Mouse (Mus musculus) stomach, embryonic 16.5 days (tissue): ENCODE data around the gene Fance. TPM values are rescaled to one million over a fixed set of nuclear protein-coding genes. Genes with fewer than 3 reads are reported as not detected.
"Not testable (repeated sequence)": the region's sequence is repeated elsewhere in the genome, so short reads cannot be mapped to it uniquely, and the experiment has no call there.

Source experiments
- ATAC-seq: fragments of 200-750 bp; cut with Nextera tagmentation; 2 replicates; pipeline ENCODE4 v1.8.0; 2017; ENCODE audit warnings: moderate number of reproducible peaks, moderate TSS enrichment; ENCODE audit not compliant: insufficient read depth, low FRiP score
- H3K27ac ChIP-seq: fragments of 300-500 bp; sonication (generic); 2 replicates; pipeline ENCODE4 v1.5.1; 2014; ENCODE audit warnings: low read length
- H3K27me3 ChIP-seq: fragments of 300-500 bp; sonication (generic); 2 replicates; pipeline ENCODE4 v1.6.1; 2014; ENCODE audit warnings: low read length, control low read depth, mixed read lengths; ENCODE audit not compliant: control insufficient read depth, insufficient read depth
- H3K36me3 ChIP-seq: fragments of 300-500 bp; sonication (generic); 2 replicates; pipeline ENCODE4 v1.6.1; 2014; ENCODE audit warnings: low read length; ENCODE audit not compliant: control insufficient read depth, insufficient read depth
- H3K4me1 ChIP-seq: fragments of 300-500 bp; sonication (generic); 2 replicates; pipeline ENCODE4 v1.6.1; 2014; ENCODE audit warnings: low read length, control low read depth, mixed read lengths; ENCODE audit not compliant: control insufficient read depth, insufficient read depth
- H3K4me2 ChIP-seq: fragments of 300-500 bp; sonication (generic); 2 replicates; pipeline ENCODE4 v1.6.1; 2014; ENCODE audit warnings: low read depth, low read length, mixed read lengths
- H3K4me3 ChIP-seq: fragments of 300-500 bp; sonication (generic); replicated peaks from 2 replicates; pipeline ENCODE4 v1.5.1; 2014; ENCODE audit warnings: mild to moderate bottlenecking, low read length
- H3K9ac ChIP-seq: fragments of 300-500 bp; sonication (generic); 2 replicates; pipeline ENCODE4 v1.6.1; 2014; ENCODE audit warnings: low read length
- H3K9me3 ChIP-seq: fragments of 300-500 bp; sonication (generic); replicated peaks from 2 replicates; pipeline ENCODE4 v1.6.1; 2016; ENCODE audit warnings: low read length, control low read depth; ENCODE audit not compliant: control insufficient read depth
- WGBS: fragments of 180-500 bp; shearing (Covaris S2); extraction: QIAGEN DNeasy Blood & Tissue Kit; methylation state at CpG from one replicate; pipeline ENCODE4 v1.1.7; 2014; 5-methylcytosine and 5-hydroxymethylcytosine counted together
- polyA plus RNA-seq: library from polyadenylated mRNA; unstranded; fragments of >200 nt; fragmentation: Nextera tagmentation; extraction: Ambion mirVana; gene quantifications from 2 replicates; pipeline ENCODE4 v1.2.1, GENCODE M21; 2015

Fance gene
- polyA plus RNA-seq, 1 experiment from 2014 or later = 20.4 TPM

DNA sequence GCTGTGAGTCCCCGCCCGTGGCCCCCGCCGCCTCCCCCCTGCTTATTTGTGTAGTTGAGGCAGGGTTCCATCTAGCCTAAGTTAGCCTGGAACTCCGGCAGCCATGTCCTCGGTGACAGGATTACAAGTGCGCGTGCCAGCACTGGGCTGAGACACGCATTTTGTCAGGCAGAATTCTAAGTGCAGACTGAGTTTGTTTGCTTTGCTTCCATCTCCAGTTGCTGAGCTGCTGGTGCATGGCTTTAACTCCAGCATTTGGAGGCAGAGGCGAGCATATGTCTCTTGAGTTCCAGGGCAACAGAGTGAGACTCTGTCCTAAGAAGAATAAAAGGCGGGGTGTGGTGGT lies 534 bp downstream of the Fance start:
- WGBS = under 1% methylated on average over 11 of the region's 11 CpGs
- ATAC-seq = peak; percentile 26; the same call in 1 of the 2 replicates

DNA sequence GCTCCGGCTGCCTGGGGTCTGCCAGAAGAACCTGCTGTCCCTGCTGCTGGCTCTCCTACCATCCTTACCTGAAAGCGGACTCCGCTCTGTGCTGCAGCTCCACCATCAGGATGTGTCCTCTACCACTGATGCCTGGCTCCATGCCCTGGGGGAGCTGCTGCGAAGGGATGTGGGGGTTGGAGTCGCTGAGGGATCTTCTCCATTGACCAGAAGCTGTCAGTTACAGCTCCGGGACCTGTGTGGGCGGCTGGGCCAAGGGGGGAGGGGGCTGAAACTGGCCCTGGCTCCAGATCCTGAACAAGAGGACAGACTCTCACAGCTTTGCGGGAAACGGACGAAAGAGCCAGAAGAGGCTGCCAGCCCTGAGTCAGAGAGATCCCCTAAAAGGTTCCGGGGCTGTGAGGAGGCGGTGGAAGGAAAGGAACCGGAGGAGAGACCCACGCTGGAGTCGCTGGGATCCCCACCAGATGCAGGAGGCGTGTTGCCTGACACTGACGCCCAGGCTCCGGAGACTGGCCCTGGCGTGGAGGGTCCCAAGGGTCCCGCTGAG lies 2.4 kb downstream of the Fance start:
- H3K4me3 ChIP-seq = no peak overlapping the region
- H3K27me3 ChIP-seq = no peaks in the 10 kb centered on the region
- no peak for ATAC-seq
- peaks cover 21% of the 10 kb centered on the region for H3K36me3 ChIP-seq
- no peak overlapping the region for H3K27ac ChIP-seq
- no peak overlapping the region for H3K4me2 ChIP-seq
- H3K4me1 ChIP-seq = peaks cover 18% of the 10 kb centered on the region
- no peak overlapping the region for H3K9ac ChIP-seq
- whole genome bisulfite sequencing = 82% methylated on average over 20 of the region's 20 CpGs
- H3K9me3 ChIP-seq = no peaks in the 10 kb centered on the region

More for the DNA sequence above, 534 bp downstream of the Fance start:
- Histone ChIP-seq H3K4me2 (peak overlapping the region; percentile 79), H3K4me1 (peaks cover 18% of the 10 kb centered on the region), H3K27ac (peak overlapping the region; percentile 95), H3K9me3 (no peaks in the 10 kb centered on the region), H3K4me3 (peak overlapping the region; percentile 88), H3K36me3 (peaks cover 12% of the 10 kb centered on the region), H3K27me3 (no peaks in the 10 kb centered on the region), H3K9ac (peak overlapping the region; percentile 96)

DNA sequence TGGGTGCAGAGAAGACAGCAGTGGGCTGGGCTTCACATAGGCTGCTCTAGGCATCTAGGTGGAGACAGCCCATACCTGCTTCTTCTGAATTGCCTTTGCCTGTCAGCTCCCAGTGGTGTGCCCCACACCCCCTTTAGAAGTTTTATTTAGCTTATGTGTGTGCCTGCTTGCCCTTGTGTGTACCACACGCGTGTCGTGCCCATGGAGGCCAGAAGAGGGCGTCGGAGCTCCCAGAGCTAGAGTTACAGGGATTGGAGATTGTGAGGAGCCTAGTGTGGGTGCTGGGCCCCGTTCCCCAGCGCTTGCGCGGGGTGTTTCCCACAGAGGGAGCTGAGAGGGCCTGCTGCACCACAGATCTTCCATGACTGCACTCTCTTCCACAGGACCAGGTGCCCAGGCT lies 3.2 kb downstream of the Fance start:
- ATAC-seq = no peak
- Histone ChIP-seq H3K4me3 (no peak overlapping the region), H3K4me2 (no peak overlapping the region), H3K4me1 (peaks cover 18% of the 10 kb centered on the region), H3K36me3 (peaks cover 21% of the 10 kb centered on the region), H3K9me3 (no peaks in the 10 kb centered on the region), H3K27ac (no peak overlapping the region), H3K27me3 (no peaks in the 10 kb centered on the region), H3K9ac (no peak overlapping the region)
- WGBS = 88% methylated on average over 9 of the region's 9 CpGs

DNA sequence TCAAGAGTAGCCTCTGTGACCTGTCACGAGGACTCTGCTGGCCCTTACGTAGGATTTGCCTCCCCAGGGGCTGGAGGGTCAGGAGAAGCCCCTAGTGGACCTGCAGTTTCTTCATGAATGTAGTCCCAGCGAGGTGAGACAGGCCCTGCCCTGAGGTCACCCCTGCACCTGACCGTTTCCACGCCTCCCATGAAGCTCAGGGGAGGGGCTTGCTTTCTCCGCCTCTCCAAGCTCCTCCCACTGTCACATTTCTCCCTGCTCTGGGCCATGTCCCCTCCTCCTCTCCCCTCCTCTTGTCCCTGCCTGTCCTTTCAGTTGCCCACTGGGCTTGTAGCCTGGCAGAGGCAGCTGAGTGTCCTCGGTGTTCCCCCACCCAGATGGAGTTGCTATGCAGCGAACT lies 3.8 kb downstream of the Fance start:
- Histone ChIP-seq H3K27me3 (no peaks in the 10 kb centered on the region), H3K27ac (no peak overlapping the region), H3K36me3 (peaks cover 21% of the 10 kb centered on the region), H3K4me3 (no peak overlapping the region), H3K4me2 (no peak overlapping the region), H3K9ac (no peak overlapping the region), H3K9me3 (no peaks in the 10 kb centered on the region), H3K4me1 (peaks cover 18% of the 10 kb centered on the region)
- ATAC-seq = no peak
- 63% methylated on average over 8 of the region's 8 CpGs for WGBS

DNA sequence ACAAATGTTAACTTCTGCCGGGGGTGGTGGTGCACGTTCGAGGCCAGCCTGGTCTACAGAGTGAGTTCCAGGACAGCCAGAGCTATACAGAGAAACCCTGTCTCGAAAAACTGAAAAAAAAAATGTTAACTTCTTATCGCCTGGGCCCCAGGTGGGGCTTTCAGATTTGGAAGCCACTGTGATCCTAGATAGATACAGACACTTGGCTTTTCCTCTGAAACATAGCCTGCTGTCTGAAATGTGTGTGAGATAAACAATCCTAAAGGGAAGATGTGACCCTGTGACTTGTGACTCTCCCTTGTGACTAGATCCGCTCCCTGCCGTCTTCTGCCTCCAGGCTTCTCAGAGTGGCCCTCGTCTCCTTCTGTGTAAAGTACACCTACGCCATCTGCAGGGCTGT lies 4.4 kb downstream of the Fance start:
- no peaks in the 10 kb centered on the region for H3K27me3 ChIP-seq
- peaks cover 13% of the 10 kb centered on the region for H3K4me1 ChIP-seq
- no peak for ATAC-seq
- H3K4me3 ChIP-seq = no peak overlapping the region
- no peak overlapping the region for H3K4me2 ChIP-seq
- peaks cover 24% of the 10 kb centered on the region for H3K36me3 ChIP-seq
- H3K9me3 ChIP-seq = no peaks in the 10 kb centered on the region
- no peak overlapping the region for H3K27ac ChIP-seq
- WGBS = 86% methylated on average over 9 of the region's 9 CpGs
- H3K9ac ChIP-seq = no peak overlapping the region

DNA sequence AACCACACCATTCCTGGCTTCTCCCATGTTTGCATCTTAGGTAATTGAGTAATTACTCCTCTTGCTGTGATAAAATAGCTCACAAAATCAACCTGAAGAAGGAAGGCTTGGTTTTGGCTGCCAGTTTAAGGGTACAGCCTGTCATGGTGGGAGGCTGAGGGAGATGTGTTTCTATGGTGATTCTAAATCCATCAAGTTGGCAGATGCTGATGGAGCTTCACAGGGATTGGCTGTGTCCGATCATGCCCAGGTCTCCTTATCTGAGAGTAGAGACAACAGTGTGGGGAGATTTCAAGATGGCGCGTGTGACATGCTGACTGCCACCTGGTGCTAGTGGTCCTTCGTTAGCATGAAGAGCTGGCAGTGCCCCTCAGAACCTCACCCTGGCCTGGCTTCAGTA lies 8.4 kb downstream of the Fance start:
- no peaks in the 10 kb centered on the region for H3K27me3 ChIP-seq
- no peak for ATAC-seq
- no peak overlapping the region for H3K27ac ChIP-seq
- 89% methylated on average over 4 of the region's 4 CpGs for WGBS
- H3K9ac ChIP-seq = no peak overlapping the region
- H3K4me1 ChIP-seq = no peaks in the 10 kb centered on the region
- H3K4me2 ChIP-seq = no peak overlapping the region
- no peak overlapping the region for H3K4me3 ChIP-seq
- peaks cover 28% of the 10 kb centered on the region for H3K36me3 ChIP-seq
- no peaks in the 10 kb centered on the region; the same call in 1 of the 2 replicates for H3K9me3 ChIP-seq

DNA sequence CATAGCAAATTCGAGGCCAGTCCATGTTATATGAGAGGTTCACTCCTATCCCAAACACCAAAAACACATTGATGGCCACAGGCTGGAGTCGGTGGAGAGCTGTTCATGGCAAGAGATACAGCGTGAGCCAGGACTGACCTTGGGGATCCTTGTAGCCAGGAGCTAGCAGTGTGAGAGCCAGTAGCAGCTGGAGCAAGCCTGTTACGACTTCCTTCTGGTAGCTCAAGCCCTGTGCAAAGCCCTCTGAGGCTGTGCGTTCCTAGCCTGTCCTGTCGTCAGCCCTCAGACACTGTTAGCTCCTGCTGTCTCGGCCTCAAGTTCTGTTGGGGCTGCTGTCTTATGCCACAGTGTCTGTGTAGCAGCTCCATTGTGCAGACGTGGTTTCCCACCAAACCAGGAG lies 10.5 kb downstream of the Fance start:
- Histone ChIP-seq H3K36me3 (peaks cover 19% of the 10 kb centered on the region), H3K27me3 (no peaks in the 10 kb centered on the region), H3K27ac (no peak overlapping the region), H3K4me2 (no peak overlapping the region), H3K4me3 (no peak overlapping the region), H3K4me1 (peaks cover 13% of the 10 kb centered on the region; the same call in 1 of the 2 replicates), H3K9ac (no peak overlapping the region), H3K9me3 (no peaks in the 10 kb centered on the region; the same call in 1 of the 2 replicates)
- ATAC-seq = no peak
- whole genome bisulfite sequencing = 82% methylated on average over 8 of the region's 8 CpGs

DNA sequence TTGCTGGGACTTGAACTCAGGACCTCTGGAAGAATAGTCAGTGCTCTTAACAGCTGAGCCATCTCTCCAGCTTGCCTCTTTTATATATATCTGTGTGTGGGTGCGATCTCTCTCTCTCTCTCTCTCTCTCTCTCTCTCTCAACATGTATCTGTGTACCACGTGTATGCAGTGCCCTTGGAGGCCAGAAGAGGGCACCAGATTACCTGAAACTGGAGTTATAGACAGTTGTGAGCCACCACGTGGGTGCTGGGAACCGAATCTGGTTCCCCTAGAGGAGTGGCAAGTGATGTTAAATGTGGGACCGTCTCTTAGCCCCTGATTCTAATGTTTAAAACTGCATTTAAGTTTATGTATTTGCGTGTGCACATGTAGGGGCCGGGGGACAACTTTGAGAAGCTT lies 11.1 kb downstream of the Fance start:
- 93% methylated on average over 7 of the region's 7 CpGs for WGBS
- H3K9ac ChIP-seq, ATAC-seq, H3K27me3 ChIP-seq, H3K9me3 ChIP-seq, H3K4me3 ChIP-seq, H3K27ac ChIP-seq, H3K4me2 ChIP-seq: not testable (repeated sequence)
- Histone ChIP-seq H3K36me3 (peaks cover 14% of the 10 kb centered on the region), H3K4me1 (peaks cover 13% of the 10 kb centered on the region)

DNA sequence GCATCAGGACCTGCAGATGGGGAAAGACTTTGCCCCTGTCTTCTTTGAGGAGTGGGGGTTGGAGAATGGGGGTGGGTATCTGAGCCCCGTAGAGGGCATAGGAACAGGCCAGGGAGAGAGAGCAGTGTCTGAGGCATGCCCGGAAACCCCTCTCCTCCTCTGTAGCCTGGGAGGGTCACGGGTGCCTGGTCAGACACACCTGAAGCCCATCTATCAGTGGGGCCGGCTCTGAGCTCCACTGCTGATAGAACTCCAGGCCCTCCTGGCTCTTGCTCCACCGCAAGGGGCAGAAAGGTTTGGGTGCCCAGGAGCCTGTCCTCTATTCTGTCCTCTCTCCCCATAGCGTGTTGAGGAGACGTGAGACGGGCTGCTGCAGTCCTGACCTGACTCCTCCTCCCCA lies 12.4 kb downstream of the Fance start:
- H3K9me3 ChIP-seq = no peaks in the 10 kb centered on the region; the same call in 1 of the 2 replicates
- no peak overlapping the region for H3K4me2 ChIP-seq
- no peak overlapping the region for H3K9ac ChIP-seq
- no peak overlapping the region for H3K27ac ChIP-seq
- H3K4me1 ChIP-seq = peaks cover 21% of the 10 kb centered on the region
- WGBS = 88% methylated on average over 8 of the region's 8 CpGs
- H3K36me3 ChIP-seq = peaks cover 16% of the 10 kb centered on the region
- no peak overlapping the region for H3K4me3 ChIP-seq
- H3K27me3 ChIP-seq = no peaks in the 10 kb centered on the region
- ATAC-seq = no peak
